Mouse (Mus musculus) CH12.LX (cell line): Measurements from ENCODE around the gene Mettl24.

Experiments
- CHD2 ChIP-seq: IDR thresholded peaks from 2 replicates; pipeline ENCODE4 v1.6.1; 2011; ENCODE audit warnings: low read length, improper control_type of control experiment
- CTCF ChIP-seq, 2 experiments: IDR thresholded peaks in 1 of 2; conservative IDR thresholded peaks in 1 of 2; 2 replicates each; pipeline ENCODE4 v1.5.1; 2011 to 2012; ENCODE audit warnings: low read depth in 2 of 2, low read length in 2 of 2, improper control_type of control experiment in 1 of 2, inconsistent platforms in 1 of 2, mild to moderate bottlenecking in 1 of 2, moderate library complexity in 1 of 2
- E2F4 ChIP-seq: IDR thresholded peaks from 2 replicates; pipeline ENCODE4 v1.6.1; 2011; ENCODE audit warnings: low read depth, low read length, improper control_type of control experiment; ENCODE audit not compliant: insufficient replicate concordance
- EP300 ChIP-seq: IDR thresholded peaks from 2 replicates; pipeline ENCODE4 v1.6.1; 2011; ENCODE audit warnings: low read length, improper control_type of control experiment
- MAX ChIP-seq: IDR thresholded peaks from 2 replicates; pipeline ENCODE4 v1.6.1; 2011; ENCODE audit warnings: low read length, improper control_type of control experiment
- MAZ ChIP-seq: IDR thresholded peaks from 2 replicates; pipeline ENCODE4 v1.6.1; 2012; ENCODE audit warnings: low read depth, mild to moderate bottlenecking, inconsistent platforms, low read length, improper control_type of control experiment, moderate library complexity
- POLR2A ChIP-seq: IDR thresholded peaks from 2 replicates; pipeline ENCODE4 v1.6.1; 2011; ENCODE audit warnings: low read depth, mild to moderate bottlenecking, improper control_type of control experiment, low read length
- SMC3 ChIP-seq: IDR thresholded peaks from 2 replicates; pipeline ENCODE4 v1.6.1; 2011; ENCODE audit warnings: low read depth, low read length, improper control_type of control experiment
- TBP ChIP-seq: conservative IDR thresholded peaks from 2 replicates; pipeline ENCODE4 v1.6.1; 2011; ENCODE audit warnings: low read depth, low read length, improper control_type of control experiment
- TCF12 ChIP-seq: IDR thresholded peaks from 2 replicates; pipeline ENCODE4 v1.6.1; 2014; ENCODE audit warnings: low read depth, mild to moderate bottlenecking, inconsistent platforms, low read length, improper control_type of control experiment
- USF1 ChIP-seq: IDR thresholded peaks from 2 replicates; pipeline ENCODE4 v1.6.1; 2014; ENCODE audit warnings: low read depth, mild to moderate bottlenecking, inconsistent platforms, low read length, improper control_type of control experiment
- ZNF384 ChIP-seq: IDR thresholded peaks from 2 replicates; pipeline ENCODE4 v1.6.1; 2012; ENCODE audit warnings: low read depth, low read length, improper control_type of control experiment, inconsistent platforms

- TF ChIP-seq POLR2A (no peak), CTCF (conservative IDR thresholded peaks at IDR 0.05 in 1 of 2, IDR thresholded peaks at IDR 0.05 in 1 of 2; ENCODE audit: low read depth in 2 of 2, low read length in 2 of 2) (no peak), E2F4 (no peak), EP300 (no peak), TCF12 (no peak), CHD2 (no peak), TBP (no peak), MAZ (no peak), SMC3 (no peak), USF1 (no peak), MAX (no peak), ZNF384 (no peak)
Observed at GRCm38 (mm10) chr10:40726288-40726902, 43.3 kb downstream of the Mettl24 start.
